Mouse (Mus musculus) c-Kit-positive CD71-positive TER-119-positive erythroid progenitor cells, embryonic 14.5 days (primary cell): Measurements from ENCODE around the gene Zfp579.
"Not testable (repeated sequence)": the region's sequence is repeated elsewhere in the genome, so short reads cannot be mapped to it uniquely, and the experiment has no call there.

Source experiments
- DNase-seq: peaks from one replicate; pipeline ENCODE4 v3.0.0-alpha.2; 2013; ENCODE audit warnings: low spot score

Gene Zfp579

DNA sequence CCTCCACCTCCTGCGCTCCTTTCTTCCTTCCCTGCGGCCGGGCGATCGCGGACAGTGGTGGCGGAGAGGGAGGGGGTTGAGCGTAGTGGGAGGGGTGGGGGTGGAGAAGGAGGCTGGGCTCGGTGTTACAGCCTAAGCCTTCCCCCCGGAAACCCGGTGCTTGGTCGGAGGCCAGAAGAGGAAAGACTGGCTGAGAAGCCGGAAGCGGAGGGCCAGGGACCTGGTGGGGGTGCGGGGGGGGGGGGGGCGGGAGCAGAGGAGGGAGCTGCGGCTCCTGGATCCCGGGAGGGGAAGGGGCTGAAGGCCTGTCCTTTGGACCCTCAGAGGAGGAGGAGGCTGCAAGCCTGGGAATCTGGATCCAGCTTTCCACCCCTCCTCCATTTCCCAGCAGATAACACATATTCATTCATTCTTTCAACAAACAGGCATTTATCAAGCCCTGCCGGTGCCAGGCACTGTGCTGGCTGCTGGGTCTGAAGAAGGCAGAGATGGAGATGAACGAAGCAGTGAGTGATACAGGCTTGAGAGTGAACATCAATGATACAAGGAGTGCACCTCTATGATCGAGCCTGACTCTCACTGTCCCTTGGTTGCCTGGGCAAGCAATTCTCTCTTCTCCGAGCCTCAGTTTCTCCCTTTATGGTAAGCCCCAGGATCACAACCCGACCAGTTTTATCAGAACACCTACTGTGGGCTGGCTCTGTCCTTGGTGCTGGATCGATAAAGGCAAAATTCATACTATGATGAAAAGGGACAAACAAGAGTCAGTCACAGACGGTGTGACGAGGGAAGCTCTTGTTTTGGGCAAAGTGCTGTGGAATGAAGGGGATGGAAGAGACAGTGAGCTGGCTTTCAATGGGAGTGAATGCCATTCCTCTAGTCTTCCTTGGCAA lies at the start of gene Zfp579:
Gene Zfp579 (minus strand): TSS at position 156 of the 893 bp plus-strand sequence.
- DNase-seq = no peak

DNA sequence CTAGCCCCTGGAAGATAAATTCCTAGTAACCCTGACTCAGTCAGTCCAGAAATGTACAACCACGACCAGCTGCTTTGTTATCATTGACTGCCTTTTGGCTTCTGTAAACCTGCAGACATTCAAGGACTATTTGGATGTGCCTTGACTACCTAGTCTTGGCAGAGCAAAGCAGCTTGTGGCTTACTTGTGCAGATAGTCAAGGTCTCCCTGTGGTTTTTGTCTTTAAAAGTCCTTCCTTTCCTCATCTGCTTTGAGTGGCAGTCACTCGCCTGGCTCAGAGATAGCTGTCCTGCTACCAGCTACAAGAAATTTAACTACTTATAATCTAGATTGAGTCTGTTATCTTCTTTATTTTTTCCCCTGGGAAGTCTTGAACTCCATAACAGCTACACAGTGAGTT lies 49.0 kb upstream of the Zfp579 start:
- DNase-seq = no peak

DNA sequence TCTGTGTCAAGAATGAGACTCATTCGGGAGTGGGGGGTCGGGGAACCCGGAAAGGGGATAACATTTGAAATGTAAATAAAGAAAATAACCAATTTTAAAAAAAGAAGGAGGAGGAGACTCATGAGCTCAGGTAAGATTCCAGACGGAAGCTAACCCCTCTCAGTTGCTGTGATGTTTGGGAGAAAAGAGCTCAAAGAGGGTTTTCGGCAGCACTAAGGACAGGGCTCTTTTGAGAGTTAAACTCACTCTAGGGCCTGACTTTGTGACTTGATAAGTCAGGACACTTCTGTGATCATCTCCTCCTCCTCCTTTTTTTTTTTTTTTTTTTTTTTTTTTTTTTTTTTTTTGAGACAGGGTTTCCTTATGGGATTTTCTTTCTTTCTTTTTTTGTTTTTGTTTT lies 43.0 kb upstream of the Zfp579 start:
- DNase-seq = no peak

DNA sequence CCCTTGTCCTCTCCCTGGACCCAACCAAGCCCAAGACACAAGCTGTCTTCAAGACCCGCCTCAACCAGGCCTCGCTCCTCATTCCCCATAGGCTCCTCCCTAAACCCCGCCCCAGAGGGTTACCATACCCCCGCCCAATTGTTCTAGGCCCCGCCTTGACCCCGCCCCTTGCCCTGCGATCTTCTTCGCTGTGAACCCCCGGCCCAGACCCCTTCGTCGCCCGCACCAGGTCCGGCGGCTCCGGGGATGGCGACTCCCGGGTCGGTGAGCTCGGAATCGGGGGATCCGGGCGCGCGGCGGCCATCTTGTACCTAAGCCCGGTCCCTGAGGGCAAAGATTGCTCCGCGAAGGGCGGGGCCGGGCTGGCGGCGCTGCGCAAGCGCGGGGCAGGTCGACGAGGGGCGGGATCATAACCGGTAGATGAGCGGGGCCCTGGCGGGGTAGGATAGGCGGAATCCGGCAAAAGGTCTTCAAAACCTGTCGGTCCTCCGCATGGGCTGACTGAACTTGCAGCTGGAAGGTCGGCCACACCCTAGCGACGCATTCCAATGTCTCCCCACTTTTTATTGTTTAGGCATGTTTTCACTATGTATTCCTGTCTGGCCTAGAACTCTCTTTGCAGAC lies 42.3 kb upstream of the Zfp579 start, which contains the start of gene Zfp784:
Gene Zfp784 (minus strand): TSS at position 338 of the 624 bp plus-strand sequence.
- DNase-seq = peak; percentile 88

DNA sequence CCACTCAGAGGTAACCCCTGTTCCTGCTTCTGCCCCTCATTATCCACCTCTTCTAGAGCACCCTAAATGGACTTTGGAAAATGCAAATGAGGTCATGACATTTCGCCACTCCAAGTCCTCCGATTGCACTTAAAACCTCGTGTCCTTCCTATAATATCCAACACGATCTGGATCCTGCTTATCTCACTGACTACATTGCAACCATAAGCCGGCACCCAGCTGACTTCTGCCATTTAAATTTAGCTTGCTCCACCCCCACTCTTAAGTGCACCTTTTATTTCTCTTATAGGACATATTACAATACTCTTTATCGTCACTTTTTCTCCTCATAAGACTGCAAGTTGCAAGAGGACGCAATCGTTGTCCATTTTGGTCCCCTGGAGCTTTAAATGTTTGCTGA lies 41.5 kb upstream of the Zfp579 start:
- DNase-seq = no peak

DNA sequence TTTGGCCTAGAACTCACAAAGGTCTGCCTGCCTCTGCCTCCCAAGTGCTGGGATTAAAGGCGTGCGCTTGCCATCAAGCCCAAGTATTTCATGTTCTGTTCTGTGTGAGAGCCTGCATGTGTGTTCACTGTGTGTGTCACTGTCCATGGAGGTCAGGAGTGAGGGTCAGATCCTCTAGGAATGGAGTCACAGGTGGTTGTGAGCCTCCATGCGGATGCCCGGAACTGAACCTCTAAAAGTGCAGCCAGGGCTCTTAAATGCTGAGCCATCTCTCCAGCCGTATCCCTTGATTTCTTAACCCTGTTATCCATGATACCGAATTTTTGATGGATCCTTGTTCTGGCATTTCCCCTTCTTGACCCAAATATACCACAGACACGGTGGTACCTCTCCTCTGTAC lies 41.1 kb upstream of the Zfp579 start:
- no peak for DNase-seq

DNA sequence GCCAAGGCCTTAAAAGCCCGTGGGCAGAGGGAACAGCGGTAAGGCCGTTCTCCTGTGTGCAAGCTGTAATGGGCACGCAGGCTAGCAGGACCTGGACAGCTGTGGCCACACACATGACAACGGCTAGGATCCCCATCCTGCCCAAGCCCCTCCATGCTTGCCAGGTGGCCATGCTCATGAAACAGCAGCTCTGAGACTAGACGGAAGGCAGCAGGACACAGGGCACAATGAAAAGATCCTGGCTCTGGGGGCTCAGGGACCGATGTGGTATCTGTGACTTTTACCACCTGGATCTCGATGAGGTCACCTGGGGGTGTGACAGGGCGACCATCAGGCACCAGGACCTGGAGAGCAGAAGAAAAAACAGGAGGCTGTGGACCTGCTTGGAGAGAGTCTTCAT lies 40.2 kb upstream of the Zfp579 start:
- no peak for DNase-seq

DNA sequence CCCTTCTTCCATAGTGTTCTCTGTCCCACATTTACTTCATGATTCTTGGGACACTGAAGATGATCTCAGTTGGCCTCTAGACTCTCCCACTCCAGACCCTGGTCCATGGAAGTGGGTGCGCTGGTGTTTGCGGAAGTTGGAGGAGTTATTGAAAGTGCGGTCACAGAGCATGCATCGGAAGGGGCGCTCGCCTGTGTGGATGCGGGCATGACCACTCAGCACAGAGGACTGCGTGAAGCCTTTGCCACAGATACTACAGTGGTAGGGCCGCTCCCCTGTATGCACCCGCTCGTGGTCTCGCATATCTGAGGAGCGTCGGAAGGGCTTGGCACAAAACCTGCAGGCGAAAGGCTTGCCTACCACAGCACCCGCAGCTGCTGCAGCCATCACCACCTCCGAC lies 39.7 kb upstream of the Zfp579 start:
- DNase-seq = no peak

DNA sequence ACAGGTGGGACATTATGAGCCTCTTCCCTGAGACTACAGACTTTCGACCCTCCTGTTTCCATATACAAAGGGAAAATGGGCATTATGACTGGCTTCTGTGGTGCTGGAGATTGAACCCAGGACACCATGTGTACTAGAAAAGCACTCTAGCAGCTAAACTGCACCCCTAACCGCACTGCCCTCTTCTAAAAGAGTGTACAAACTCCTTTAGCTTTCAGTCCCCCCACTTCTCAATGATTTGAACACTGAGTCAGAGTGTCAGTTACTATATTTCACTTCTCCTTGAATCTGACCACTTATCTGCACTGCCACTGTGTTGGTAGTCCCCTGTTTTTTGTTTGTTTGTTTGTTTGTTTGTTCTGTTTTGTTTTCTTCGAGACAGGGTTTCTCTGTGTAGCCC lies 37.9 kb upstream of the Zfp579 start, which contains the start of gene 4632433K11Rik:
Gene 4632433K11Rik (plus strand): TSS at position 301 of the 400 bp plus-strand sequence.
- no peak for DNase-seq

DNA sequence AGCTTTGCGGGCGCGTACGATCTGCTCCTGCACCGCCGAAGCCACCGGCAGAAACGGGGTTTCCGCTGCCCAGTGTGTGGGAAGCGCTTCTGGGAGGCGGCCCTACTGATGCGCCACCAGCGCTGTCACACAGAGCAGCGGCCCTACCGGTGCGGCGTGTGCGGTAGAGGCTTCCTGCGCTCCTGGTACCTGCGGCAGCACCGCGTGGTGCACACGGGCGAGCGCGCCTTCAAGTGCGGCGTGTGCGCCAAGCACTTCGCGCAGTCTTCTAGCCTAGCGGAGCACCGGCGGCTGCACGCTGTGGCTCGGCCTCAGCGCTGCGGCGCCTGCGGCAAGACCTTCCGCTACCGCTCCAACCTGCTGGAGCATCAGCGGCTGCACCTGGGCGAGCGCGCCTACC lies 35.5 kb upstream of the Zfp579 start:
- DNase-seq = no peak

DNA sequence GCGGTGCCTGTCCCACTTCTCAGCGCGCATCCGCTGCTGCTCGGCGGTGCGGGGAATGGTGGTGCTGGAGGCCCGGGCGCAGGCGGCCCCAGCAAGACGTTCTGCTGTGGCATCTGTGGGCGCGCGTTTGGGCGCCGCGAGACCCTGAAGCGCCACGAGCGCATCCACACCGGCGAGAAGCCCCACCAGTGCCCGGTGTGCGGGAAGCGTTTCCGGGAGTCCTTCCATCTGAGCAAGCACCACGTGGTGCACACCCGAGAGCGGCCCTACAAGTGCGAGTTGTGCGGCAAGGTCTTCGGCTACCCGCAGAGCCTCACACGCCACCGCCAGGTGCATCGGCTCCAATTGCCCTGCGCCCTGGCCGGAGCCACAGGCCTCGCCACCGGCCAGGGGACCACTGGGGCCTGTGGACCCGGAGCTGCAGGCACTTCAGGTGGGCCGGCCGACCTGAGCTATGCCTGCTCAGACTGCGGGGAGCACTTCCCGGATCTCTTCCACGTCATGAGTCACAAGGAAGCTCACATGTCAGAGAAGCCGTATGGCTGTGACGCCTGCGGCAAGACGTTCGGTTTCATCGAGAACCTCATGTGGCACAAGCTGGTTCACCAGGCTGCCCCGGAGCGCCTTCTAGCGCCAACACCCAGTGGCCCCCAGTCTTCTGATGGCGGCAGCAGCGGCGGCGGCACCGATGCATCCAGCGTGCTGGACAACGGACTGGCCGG lies 34.8 kb upstream of the Zfp579 start:
- no peak for DNase-seq

DNA sequence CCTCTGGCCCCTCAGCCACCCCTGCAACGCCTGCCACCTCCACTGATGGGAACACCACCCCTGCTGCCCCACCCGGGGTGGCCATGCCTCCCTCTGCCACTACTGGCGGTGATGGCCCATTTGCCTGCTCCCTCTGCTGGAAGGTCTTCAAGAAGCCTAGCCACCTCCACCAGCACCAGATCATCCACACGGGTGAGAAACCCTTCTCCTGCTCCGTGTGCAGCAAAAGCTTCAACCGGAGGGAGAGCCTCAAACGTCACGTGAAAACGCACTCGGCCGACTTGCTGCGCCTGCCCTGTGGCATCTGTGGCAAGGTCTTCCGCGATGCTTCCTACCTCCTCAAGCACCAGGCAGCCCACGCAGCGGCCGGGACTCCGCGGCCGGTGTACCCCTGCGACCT lies 34.0 kb upstream of the Zfp579 start:
- no peak for DNase-seq

DNA sequence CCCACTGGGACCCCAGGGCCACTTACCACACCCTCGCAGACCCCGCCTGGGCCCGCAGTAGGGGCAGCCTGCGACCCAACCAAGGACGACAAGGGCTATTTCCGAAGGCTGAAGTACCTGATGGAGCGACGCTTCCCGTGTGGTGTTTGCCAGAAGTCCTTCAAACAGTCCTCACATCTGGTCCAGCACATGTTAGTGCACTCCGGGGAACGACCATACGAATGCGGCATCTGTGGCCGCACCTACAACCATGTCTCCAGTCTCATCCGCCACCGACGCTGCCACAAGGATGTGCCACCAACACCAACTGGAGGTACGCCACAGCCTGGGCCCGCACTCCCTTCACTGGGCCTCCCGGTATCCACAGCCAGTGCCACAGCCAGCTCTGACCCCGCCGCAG lies 33.6 kb upstream of the Zfp579 start:
- no peak for DNase-seq

DNA sequence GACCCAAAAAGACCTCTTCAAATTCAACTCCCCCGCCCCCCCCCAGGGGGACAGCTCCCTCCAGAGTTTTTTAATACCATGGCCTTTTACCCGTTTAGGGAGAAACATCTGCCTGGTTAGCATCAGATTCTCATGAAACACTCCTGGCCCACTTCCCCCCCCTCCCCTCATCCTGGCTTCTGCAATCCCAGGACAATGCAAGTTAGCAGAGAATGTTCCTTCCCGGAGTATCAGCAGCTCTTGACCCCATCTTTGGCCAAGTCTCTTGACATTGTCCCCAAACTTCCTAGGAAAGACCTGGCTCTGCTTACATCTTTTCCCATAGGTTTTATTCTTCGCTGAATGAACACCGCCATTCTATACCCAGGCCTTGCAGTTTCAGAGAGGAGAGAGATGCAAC lies 25.2 kb upstream of the Zfp579 start:
- DNase-seq = no peak

DNA sequence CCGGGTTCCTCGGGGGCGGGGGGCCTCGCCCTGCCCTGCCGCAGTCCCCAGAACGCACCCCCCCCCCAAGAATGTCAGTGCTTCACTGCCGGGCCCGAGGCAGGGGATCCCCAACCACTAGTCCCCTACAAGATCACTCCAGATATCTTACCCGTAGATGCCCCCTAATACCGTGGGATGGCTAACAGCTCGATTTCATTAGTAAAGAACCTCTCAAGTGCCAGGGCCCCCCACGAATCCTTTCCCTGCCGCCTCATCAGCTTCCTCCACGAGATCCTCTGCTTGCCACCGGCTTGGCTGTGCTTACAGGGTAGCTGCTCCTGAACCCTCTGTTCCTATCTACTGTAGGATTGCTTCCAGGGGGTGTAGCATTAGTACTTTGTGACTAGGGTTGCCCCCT lies 24.7 kb upstream of the Zfp579 start:
- DNase-seq = no peak

DNA sequence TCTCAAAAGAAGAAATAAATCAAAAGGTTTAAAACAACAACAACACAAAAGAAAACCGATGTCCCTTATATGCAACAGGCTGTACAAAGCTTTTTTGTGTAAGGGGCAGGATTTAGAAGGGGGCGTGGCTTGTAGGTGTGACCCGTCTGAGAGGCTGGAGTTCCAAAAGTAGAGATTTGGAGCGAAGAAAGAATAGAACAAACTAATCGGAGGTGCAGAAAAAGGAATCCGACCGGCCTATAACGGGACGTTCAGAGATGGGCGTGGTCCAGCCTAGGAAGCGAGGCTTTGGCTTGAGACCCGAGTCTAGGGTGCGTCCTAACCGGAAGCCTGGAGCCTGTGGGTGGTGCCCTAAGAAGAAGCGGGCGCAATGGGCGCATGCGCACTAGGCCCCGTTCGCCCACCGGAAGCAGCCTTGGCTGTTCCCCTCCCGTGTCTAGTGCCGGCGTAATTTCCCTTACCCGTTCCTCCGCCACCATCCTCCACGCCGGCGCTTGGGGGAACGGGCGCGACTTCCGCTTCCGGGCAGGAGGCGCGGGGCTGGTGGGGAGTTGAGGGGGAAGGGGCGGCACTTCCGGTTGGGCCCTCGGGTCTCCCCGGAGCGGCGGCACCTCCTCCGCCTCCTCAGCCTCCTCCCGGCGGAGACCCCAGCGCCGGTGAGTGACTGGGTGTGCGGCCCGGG lies 24.2 kb upstream of the Zfp579 start, which contains the start of the genes Zfp865 and Ccdc106:
Gene Zfp865 (plus strand): TSS at position 377 of the 682 bp plus-strand sequence.
Gene Ccdc106 (plus strand): TSS at position 554 of the 682 bp plus-strand sequence.
- DNase-seq = peak; percentile 97

DNA sequence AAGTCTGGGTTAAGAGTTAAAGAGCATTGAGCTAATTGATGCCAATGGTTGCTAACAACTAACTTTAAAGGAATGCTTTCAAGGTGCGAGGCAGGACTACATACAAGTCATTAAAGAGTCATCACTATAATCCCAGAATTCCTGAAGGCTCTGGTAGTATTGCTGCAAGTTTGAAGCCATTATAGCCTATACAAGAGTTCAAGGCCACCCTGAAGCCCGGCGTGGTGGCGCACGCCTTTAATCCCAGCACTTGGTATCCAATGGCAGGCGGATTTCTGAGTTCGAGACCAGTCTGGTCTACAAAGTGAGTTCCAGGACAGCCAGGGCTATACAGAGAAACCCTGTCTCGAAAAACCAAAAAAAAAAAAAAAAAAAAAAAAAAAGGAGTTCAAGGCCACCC lies 23.6 kb upstream of the Zfp579 start:
- not testable (repeated sequence) for DNase-seq

DNA sequence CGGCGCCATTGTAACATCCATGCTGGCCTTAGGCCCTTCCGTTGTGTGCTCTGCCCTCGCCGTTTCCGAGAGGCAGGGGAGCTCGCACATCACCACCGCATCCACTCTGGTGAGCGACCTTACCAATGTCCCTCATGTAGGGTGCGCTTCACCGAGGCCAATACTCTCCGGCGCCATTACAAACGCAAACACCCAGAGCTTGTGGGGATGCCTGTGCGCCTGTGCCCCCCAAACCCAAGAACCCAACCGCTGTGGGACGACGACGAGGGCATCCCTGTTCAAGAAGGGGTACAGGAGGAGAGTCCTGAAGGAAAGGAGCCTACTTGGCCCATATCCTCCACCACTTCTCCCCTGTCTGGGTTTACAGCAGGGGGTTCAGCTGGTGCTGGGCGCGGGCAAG lies 22.0 kb upstream of the Zfp579 start:
- DNase-seq = no peak

DNA sequence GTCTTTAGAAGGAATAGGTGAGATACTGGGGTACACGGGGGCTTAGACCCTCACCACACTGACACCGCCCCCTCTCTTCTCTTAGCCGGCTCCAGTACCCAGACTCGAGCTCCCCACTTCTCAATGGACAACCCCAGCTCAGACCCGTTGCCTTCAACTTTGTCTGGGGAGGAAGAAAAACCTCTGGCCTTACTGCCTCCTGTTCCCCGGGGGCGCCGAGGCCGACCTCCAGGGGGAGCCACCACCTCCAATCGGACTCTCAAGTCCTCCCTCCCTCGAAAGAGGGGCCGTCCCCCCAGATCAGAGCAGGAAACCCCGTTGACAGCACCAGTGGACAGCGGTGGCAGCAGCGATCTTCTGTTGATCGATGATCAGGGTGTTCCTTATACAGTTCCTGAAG lies 21.4 kb upstream of the Zfp579 start:
- DNase-seq = no peak

DNA sequence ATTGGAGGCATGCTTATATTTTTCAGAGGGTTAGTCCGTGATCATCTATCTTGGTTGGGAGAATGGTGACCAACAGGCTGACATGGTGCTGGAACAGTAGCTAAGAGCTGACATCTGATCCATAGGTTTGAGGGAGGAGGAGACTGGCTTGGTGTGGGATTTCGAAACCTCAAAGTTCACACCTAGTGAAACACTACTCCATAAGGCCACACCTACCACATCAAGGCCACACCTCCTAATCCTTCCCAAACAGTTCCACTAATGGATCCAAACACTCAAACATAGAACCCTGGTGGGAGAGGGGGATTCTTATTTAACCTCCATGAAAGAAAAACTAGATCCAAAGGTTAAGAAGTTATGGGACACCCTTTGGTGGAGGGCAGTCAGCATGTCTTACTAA lies 21.0 kb upstream of the Zfp579 start:
- DNase-seq = no peak

DNA sequence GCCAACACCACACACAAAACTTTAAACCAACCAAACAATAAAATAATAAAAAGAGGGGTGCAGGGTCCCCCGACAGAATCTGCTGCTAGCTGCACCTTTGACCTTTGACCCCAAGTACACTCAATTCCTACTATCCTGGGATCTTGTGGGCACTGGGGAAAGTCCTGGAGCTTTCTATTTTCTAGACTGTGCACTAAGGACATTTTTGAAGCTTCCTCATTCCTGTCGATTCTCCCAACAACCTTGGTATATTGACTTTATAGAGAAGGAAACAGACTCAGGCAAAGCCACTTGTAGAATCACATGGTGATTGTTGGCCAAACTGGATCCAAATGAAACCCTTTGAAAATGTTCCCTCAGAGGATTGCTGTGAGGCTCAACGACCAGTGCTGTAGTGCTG lies 20.1 kb upstream of the Zfp579 start:
- no peak for DNase-seq
